Mouse (Mus musculus): ENCODE results near the gene Myh6. TPM values are rescaled to one million over a fixed set of nuclear protein-coding genes. Genes with fewer than 3 reads are reported as not detected.

Gene Myh6
- total RNA-seq, 2 experiments from 2014 or later = 4.2 to 5.2 TPM

GRCm38 (mm10) chr14:54939434-54940175, 27.1 kb downstream of the Myh6 start:
- peak; percentile 32 to 54 for DNase-seq (ENCODE audit: low spot score in 2 of 2)
- intact Hi-C loops (cut with DNase I) = loop anchor here (2.0 kb wide), 1 partner anchor 39 kb away; no protein-coding TSS in a partner anchor

DNA sequence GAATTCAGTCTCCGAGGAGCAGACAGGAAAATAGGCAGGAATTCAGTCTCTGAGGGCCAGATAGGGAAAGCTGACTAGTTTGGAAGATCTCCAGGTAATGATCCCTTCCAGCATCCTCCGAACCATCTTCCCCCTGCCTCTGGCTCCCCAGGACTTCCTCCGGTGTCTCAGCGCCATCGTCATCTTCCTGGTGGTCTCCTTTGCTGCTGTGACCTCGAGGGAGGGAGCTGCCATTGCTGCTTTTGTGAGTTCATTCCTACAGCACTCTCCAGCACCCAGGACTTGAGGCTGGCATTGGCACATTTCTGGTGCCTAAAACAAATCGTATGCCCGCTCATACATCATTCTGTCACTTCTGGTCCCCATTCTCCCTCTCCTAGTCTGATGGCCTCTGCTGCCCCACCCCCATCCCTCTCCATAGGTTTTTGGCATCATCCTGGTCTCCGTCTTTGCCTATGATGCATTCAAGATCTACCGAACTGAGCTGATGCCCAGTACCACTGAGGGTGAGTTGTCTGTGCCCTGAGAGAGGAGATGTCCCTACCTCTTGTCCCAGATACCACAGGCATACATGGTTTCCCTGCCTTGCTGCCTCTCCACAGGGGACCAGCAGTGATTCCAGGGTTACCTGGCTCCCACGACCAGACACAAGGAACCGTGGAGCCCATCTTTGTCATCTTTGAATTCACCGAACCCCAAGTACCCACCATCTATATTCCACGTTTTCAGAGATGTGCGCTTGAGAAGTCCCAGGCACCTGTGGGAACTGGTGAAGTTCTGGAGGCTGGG, 28.1 kb downstream of the Myh6 start:
- intact Hi-C loops (cut with DNase I) = loop anchor here (2.0 kb wide), 1 partner anchor 38 kb away; no protein-coding TSS in a partner anchor
- DNase-seq (ENCODE audit: low spot score in 2 of 2) = no peak

GRCm38 (mm10) chr14:54937361-54938182, 29.2 kb downstream of the Myh6 start:
- no peak for DNase-seq (ENCODE audit: low spot score in 2 of 2)
- intact Hi-C loops (cut with DNase I) = loop anchor here (2.0 kb wide), 1 partner anchor 37 kb away; no protein-coding TSS in a partner anchor

- intact Hi-C loops (cut with DNase I) = no loop called here
- DNase-seq (ENCODE audit: low spot score in 2 of 2) = no peak
Observed at GRCm38 (mm10) chr14:54936831-54937160, 29.9 kb downstream of the Myh6 start.

GRCm38 (mm10) chr14:54935904-54936830, 30.6 kb downstream of the Myh6 start, which contains the start of gene Cmtm5:
Gene Cmtm5, plus strand, starts transcription at chr14:54936261.
- peak; percentile 41 to 53 for DNase-seq (ENCODE audit: low spot score in 2 of 2)
- intact Hi-C loops (cut with DNase I) = no loop called here

DNA sequence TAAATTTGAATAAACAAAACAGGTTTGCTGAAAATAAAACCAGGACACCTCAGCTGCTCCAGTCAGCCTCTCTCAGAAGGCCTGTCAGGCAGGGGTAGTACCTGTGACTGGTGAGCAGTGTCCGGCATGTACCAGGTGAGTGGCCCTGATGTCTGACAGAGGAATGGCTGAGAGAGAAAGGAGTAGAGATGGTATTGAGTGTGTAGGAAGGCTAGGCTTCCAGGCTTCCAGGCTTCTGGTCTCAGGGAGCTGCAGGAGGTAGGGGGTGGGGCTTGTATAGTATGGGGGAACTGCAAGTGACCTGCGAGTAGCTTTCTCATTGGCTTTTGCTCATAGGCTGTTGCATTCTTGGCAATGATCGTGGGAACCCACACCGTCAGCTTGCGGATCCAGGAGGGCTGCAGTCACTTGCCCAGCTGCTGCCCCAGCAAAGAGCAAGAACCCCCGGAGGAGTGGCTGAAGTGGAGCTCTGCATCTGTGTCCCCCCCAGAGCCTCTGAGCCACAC, 34.0 kb downstream of the Myh6 start, which contains the start of gene Il25:
TSS of gene Il25 (plus strand) at position 51 of the 506 bp plus-strand sequence.
- no peak for DNase-seq (ENCODE audit: low spot score in 2 of 2)
- intact Hi-C loops (cut with DNase I) = no loop called here

- intact Hi-C loops (cut with DNase I) = no loop called here
Observed at GRCm38 (mm10) chr14:54930431-54930830, 36.3 kb downstream of the Myh6 start.

DNA sequence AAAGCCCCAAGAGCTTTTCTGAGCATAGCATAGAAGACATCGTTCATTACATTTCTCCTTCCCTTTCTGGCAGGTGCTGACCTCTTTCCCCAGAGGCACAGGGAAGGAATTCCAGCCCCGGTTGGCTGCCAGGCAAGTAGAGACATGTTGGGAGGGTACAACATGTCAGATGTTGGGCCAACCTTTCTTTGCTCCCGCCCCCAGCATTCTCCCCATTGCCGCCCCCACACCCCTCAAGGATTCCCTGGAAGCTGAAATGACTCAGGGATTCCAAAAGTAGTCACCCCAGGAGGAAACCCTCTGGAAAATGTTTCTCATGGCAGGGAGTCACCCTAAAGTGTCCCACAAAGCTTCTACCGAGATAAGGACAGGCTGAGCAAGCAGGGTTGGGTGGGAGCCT, 36.9 kb downstream of the Myh6 start:
- no peak for DNase-seq (ENCODE audit: low spot score in 2 of 2)
- intact Hi-C loops (cut with DNase I) = no loop called here

More at GRCm38 (mm10) chr14:54930431-54930830, 36.3 kb downstream of the Myh6 start:
- DNase-seq (ENCODE audit: low spot score in 2 of 2) = no peak

GRCm38 (mm10) chr14:54927296-54927695, 39.4 kb downstream of the Myh6 start:
- no peak for DNase-seq (ENCODE audit: low spot score in 2 of 2)
- intact Hi-C loops (cut with DNase I) = no loop called here

DNA sequence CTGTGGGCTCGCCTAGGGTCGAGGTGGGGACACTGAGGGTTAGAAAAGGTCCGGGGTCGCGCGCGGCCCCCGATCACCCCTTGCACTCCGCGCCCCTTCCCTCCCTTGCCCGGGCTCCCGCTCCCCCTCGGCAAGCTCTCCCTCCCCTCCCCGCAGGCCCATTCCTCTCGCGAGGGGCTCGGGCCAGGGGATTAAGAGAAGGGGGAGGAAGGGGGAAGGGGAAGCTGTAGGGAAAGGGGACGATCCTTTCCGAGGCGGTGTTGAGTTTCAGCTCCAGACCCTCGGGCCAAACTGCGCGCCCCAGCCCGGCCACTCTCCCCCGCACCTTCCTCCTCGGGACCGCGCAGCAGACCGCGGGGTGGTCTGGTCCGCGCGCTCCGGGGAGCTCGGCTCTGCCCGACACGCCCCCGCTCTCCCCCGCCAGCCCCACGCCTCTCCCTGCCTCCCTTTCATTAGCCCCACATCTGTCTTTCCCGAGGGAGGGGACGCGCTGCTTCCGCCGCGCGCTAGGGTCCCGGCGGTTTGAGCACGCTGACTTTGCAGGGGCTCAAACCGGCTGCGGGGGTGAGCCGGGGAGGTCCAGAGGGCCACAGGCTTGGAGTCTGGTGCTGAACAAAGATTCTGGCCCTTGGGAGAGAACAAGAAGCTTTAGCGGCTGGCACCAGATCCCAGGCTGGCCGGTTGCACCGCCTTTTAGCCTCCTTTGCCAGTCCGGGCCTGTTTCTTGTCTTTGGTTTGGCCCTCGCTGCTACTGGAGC, 40.1 kb downstream of the Myh6 start:
- DNase-seq (ENCODE audit: low spot score in 2 of 2) = no peak
- intact Hi-C loops (cut with DNase I) = no loop called here

DNA sequence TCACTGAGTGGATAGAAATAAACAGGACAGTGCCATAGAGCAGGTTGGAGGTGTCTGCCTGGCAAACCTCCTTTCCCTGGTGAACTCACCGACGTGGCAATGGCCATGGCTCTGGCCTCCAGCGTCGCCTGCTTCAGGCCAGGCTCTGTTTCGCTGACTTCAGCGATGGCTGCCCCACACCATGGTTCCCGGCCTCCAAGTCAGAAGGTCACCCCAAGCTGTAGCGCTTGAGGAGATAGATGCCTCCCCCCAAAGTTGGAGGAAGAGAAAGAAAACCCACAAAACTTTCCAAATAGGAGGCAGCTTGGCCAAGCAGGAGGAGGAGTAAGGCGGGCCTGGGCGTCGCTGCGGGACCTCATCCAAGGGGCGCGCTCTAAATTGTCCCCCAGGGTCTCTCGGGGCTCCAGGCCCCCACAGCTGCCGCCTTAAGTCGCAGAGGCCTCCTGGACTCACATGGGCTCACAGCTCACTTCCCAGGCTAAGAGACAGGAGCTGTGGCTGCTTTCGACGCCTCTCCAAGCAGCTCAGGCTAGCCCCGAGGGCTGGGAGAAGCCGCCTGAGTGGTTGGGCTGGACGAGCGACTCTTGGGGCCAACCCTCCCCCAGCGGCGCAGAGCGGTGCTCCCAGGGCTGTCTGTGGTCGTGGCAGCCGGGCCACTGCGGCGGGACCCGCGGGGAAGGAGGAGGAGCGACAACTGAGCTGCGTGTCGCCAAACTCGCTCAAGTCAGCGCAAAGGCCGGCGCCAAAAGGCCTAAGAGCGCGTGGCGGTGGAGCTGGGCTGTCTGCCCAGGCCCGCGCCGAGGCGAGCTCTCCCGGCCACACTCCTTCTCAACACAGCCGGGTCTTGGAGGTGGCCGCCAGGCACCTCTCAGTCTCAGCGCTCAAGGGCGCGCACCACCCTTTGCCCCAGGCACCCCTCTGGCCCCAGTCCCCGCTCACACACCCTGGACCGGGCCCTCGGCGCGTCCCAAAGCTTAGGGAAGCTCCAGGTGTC, 41.1 kb downstream of the Myh6 start, which contains the start of gene Efs:
TSS of gene Efs (minus strand) at position 778 of the 994 bp plus-strand sequence.
- intact Hi-C loops (cut with DNase I) = no loop called here
- DNase-seq (ENCODE audit: low spot score in 2 of 2) = peak; percentile 40 to 44

DNA sequence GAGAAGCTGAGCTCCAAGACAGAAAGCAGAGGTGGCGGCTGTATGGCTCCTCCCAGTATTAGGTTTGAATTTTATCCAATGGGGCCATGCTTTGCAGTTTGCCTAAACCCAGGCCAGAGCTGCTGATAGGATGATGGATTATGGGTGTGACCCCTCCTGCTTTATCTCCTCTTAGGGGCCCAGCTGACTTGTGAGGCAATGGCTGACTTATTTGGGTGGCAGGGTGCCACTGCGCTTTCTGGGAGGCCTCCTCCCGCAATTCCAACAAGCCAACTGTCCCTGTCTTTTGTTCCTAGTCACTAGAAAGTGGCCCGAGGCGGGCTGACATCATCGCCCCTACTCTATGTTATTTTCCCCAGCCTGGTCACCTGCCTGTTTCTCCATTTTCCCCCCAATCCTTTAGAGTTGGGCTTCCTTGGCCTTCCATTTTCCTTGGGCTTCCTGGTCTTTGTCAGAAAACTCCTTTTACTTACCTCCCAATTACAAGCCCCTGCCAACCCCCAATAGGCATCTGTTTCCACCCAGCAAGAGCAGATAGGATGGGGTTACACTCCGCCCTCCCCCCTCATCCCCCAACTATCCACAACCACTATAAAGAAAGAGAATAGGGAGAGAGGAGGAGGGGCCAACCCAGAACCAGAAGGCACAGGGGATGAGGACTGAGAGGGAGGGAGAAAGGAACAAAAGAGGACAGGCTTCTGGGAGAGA, 41.9 kb downstream of the Myh6 start:
- no peak for DNase-seq (ENCODE audit: low spot score in 2 of 2)
- intact Hi-C loops (cut with DNase I) = no loop called here

DNA sequence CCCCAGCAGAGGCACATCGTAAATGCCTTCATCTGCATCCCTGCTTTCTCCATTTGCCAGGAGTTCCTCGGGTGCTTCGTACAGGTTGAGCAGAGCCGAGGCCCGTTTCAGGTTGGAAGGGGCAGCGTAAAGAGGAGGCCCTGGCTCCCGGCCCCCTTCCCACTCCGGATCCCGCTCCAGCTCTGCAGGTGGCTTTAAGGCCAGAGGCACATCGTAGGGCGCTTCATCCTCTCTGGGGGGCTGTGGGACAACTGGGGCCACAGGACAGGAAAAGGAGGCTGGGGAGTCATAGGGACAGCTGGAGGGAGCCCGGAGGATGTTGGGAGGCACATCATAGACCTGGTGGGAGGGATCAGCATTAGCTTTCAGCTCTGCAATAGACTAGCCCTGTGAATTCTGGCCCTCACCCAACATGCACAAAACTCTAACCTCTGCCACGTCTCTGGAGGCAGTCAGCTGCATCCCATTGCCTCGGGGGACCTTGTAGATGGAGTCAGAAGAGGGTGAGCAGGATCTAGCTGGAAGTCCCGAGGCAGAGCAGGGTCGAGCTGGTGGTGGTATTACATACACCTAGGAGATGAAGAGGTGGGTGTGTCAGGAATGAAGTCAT, 46.5 kb downstream of the Myh6 start:
- intact Hi-C loops (cut with DNase I) = no loop called here
- DNase-seq (ENCODE audit: low spot score in 2 of 2) = no peak

- intact Hi-C loops (cut with DNase I) = loop anchor here (1.0 kb wide), 1 partner anchor 102 kb away; the partner anchor contains the start of gene Ngdn
- no peak for DNase-seq (ENCODE audit: low spot score in 2 of 2)
Observed at GRCm38 (mm10) chr14:54913343-54913742, 53.4 kb downstream of the Myh6 start.

DNA sequence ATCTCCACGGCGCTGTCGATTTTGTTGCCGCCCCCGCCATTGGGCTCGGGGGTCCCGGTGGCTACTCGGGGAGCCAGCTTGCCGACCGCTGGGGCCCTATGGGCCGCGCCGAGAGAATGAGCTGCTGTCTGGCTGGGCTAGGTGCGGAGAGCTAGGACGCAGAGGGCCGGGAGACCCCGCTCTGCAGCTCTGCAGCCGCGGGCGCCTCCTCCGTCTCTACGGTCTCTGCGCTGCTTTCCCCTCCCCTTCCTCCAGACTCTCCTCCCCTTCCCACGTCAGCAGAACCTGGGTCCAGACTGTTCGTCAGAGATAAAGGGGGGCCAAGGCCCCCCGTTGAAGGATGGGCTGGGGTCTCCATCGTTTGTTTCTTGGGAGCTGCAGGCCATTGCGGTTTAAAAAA, 53.8 kb downstream of the Myh6 start, which contains the start of gene Slc22a17:
TSS of gene Slc22a17 (minus strand) at position 247 of the 400 bp plus-strand sequence.
- DNase-seq (ENCODE audit: low spot score in 2 of 2) = peak; percentile 81 to 84
- intact Hi-C loops (cut with DNase I) = loop anchor here (1.0 kb wide), 1 partner anchor 102 kb away; the partner anchor contains the start of gene Ngdn

Data from left cerebral cortex, postnatal 36 days (tissue).